Mouse (Mus musculus): ENCODE data around the gene Rad50. TPM values are rescaled to one million over a fixed set of nuclear protein-coding genes. Genes with fewer than 3 reads are reported as not detected.

Rad50 gene
- polyA plus RNA-seq, 2 experiments: 11.1 to 21.2 TPM

DNA sequence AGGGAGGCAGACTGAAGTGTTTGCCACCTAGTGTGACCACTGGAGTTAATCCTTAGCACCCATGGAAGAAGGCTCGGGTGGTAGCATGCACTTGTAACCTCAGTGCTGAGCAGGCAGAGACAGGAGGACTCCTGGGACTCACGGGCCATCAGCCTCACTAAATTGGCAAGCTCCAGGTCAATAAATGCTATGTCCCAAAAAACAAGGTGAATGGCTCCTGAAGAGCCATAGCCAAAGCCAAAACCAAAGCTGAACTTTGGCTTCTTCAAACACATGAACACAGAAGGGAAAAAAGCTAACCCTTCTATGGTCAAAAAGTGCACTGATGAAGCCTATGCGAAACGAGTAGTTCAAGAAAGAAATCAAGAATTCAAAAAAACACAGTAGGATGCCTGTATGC, 7.8 kb downstream of the Rad50 start:
- no peak for DNase-seq (ENCODE audit: low spot score)
- TF ChIP-seq POLR2A (IDR thresholded peaks at IDR 0.05; ENCODE audit: borderline replicate concordance, extremely low read depth, insufficient read depth, insufficient read length): no peak
- Histone ChIP-seq H3K4me3 (replicated peaks; ENCODE audit: low read length) (no peak overlapping the region), H3K4me1 (ENCODE audit: control insufficient read depth, insufficient read depth, low read length) (no peaks in the 10 kb centered on the region), H3K9me3 (ENCODE audit: control insufficient read depth, low read length) (no peaks in the 10 kb centered on the region), H3K27me3 (ENCODE audit: control insufficient read depth, insufficient read depth, low read length) (no peaks in the 10 kb centered on the region), H3K27ac (replicated peaks; ENCODE audit: low read depth, low read length) (no peak overlapping the region), H3K4me2 (replicated peaks; ENCODE audit: low read depth, low read length, severe bottlenecking) (no peak overlapping the region), H3K36me3 (ENCODE audit: control insufficient read depth, insufficient read depth, low read length) (peaks cover 52% of the 10 kb centered on the region), H3K9ac (ENCODE audit: low read depth, low read length, severe bottlenecking) (no peak overlapping the region)
- ATAC-seq (ENCODE audit: low FRiP score, low read depth): no peak
- WGBS: 86% methylated on average over 4 of the region's 4 CpGs

DNA sequence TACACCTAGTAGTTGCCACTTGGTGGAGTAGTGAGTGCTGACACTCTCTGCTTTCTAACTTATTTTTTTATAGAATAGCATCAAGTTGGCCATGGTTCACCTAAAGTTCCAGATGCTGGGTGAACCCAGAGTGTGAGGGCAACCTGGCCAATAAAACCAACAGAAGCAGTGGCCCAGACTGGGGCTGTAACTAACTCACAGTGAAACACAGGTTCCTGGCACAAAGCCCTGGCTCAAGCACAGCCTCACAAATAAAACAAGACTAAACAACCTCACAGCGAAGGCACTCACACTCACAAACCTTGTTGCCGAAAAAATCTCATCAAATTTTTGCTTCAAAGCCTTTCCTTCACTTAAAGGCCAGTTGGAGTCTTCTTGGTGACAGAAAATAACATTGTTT, 8.6 kb downstream of the Rad50 start:
- Histone ChIP-seq H3K9me3 (ENCODE audit: control insufficient read depth, low read length) (no peaks in the 10 kb centered on the region), H3K36me3 (ENCODE audit: control insufficient read depth, insufficient read depth, low read length) (peaks cover 59% of the 10 kb centered on the region)

GRCm38 (mm10) chr11:53691979-53692378, 15.1 kb downstream of the Rad50 start:
- Histone ChIP-seq H3K4me1 (ENCODE audit: control insufficient read depth, insufficient read depth, low read length) (no peaks in the 10 kb centered on the region), H3K36me3 (ENCODE audit: control insufficient read depth, insufficient read depth, low read length) (peaks cover 48% of the 10 kb centered on the region), H3K27ac (replicated peaks; ENCODE audit: low read depth, low read length) (no peak overlapping the region), H3K4me2 (replicated peaks; ENCODE audit: low read depth, low read length, severe bottlenecking) (no peak overlapping the region), H3K4me3 (replicated peaks; ENCODE audit: low read length) (no peak overlapping the region), H3K27me3 (ENCODE audit: control insufficient read depth, insufficient read depth, low read length) (no peaks in the 10 kb centered on the region), H3K9ac (ENCODE audit: low read depth, low read length, severe bottlenecking) (no peak overlapping the region), H3K9me3 (ENCODE audit: control insufficient read depth, low read length) (no peaks in the 10 kb centered on the region)
- 87% methylated on average over 10 of the region's 10 CpGs for WGBS
- no peak for TF ChIP-seq POLR2A (IDR thresholded peaks at IDR 0.05; ENCODE audit: borderline replicate concordance, extremely low read depth, insufficient read depth, insufficient read length)
- no peak for ATAC-seq (ENCODE audit: low FRiP score, low read depth)
- no peak for DNase-seq (ENCODE audit: low spot score)

More for the DNA sequence above, 8.6 kb downstream of the Rad50 start:
- Histone ChIP-seq H3K27ac (replicated peaks; ENCODE audit: low read depth, low read length) (no peak overlapping the region), H3K27me3 (ENCODE audit: control insufficient read depth, insufficient read depth, low read length) (no peaks in the 10 kb centered on the region), H3K4me1 (ENCODE audit: control insufficient read depth, insufficient read depth, low read length) (no peaks in the 10 kb centered on the region), H3K9ac (ENCODE audit: low read depth, low read length, severe bottlenecking) (no peak overlapping the region), H3K4me2 (replicated peaks; ENCODE audit: low read depth, low read length, severe bottlenecking) (no peak overlapping the region), H3K4me3 (replicated peaks; ENCODE audit: low read length) (no peak overlapping the region)
- ATAC-seq (ENCODE audit: low FRiP score, low read depth): no peak
- no peak for DNase-seq (ENCODE audit: low spot score)
- 86% methylated on average over 2 of the region's 2 CpGs for WGBS
- TF ChIP-seq POLR2A (IDR thresholded peaks at IDR 0.05; ENCODE audit: borderline replicate concordance, extremely low read depth, insufficient read depth, insufficient read length): no peak

DNA sequence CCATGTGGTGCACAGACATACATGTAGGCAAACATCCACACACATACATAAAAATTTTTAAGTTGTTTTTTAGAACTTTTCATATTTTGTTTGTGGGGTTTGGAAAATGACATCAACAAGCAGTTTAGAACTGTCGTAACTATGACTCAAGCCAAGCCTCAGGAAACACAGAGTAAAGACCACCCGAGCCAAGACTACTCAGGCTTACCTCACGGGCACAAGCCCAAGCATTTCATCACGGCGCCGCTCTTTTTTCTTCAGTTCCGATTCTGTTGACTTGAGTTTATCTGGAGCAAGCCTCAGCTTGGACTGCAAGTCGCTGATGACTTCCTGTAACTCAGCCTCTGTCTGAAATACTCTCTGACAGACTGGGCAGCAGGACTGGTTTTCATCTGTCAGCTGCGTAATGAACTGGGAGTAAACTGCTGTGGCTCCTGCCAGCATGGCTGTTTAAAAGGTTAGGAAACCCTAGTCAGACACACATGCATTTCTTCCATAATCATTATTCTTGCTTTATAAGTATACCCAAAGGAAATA, 24.1 kb downstream of the Rad50 start:
- 86% methylated on average over 9 of the region's 9 CpGs for WGBS
- DNase-seq (ENCODE audit: low spot score) (no peak), ATAC-seq (ENCODE audit: low FRiP score, low read depth) (no peak)
- H3K9ac ChIP-seq (ENCODE audit: low read depth, low read length, severe bottlenecking): no peak overlapping the region
- H3K9me3 ChIP-seq (ENCODE audit: control insufficient read depth, low read length): no peaks in the 10 kb centered on the region
- no peak overlapping the region for H3K4me3 ChIP-seq (replicated peaks; ENCODE audit: low read length)
- TF ChIP-seq POLR2A (IDR thresholded peaks at IDR 0.05; ENCODE audit: borderline replicate concordance, extremely low read depth, insufficient read depth, insufficient read length): no peak
- peaks cover 55% of the 10 kb centered on the region for H3K36me3 ChIP-seq (ENCODE audit: control insufficient read depth, insufficient read depth, low read length)
- no peaks in the 10 kb centered on the region for H3K27me3 ChIP-seq (ENCODE audit: control insufficient read depth, insufficient read depth, low read length)
- H3K4me1 ChIP-seq (ENCODE audit: control insufficient read depth, insufficient read depth, low read length): no peaks in the 10 kb centered on the region
- no peak overlapping the region for H3K4me2 ChIP-seq (replicated peaks; ENCODE audit: low read depth, low read length, severe bottlenecking)
- no peak overlapping the region for H3K27ac ChIP-seq (replicated peaks; ENCODE audit: low read depth, low read length)

- H3K4me2 ChIP-seq (replicated peaks; ENCODE audit: low read depth, low read length, severe bottlenecking): no peak overlapping the region
- no peak overlapping the region for H3K9ac ChIP-seq (ENCODE audit: low read depth, low read length, severe bottlenecking)
- ATAC-seq (ENCODE audit: low FRiP score, low read depth) (no peak), DNase-seq (ENCODE audit: low spot score) (no peak)
- no peaks in the 10 kb centered on the region for H3K9me3 ChIP-seq (ENCODE audit: control insufficient read depth, low read length)
- peaks cover 53% of the 10 kb centered on the region for H3K36me3 ChIP-seq (ENCODE audit: control insufficient read depth, insufficient read depth, low read length)
- 86% methylated on average over 2 of the region's 2 CpGs for WGBS
- TF ChIP-seq POLR2A (IDR thresholded peaks at IDR 0.05; ENCODE audit: borderline replicate concordance, extremely low read depth, insufficient read depth, insufficient read length): no peak
- H3K27me3 ChIP-seq (ENCODE audit: control insufficient read depth, insufficient read depth, low read length): no peaks in the 10 kb centered on the region
- H3K4me3 ChIP-seq (replicated peaks; ENCODE audit: low read length): no peak overlapping the region
- no peaks in the 10 kb centered on the region for H3K4me1 ChIP-seq (ENCODE audit: control insufficient read depth, insufficient read depth, low read length)
- no peak overlapping the region for H3K27ac ChIP-seq (replicated peaks; ENCODE audit: low read depth, low read length)
Observed at GRCm38 (mm10) chr11:53682170-53682569, 24.9 kb downstream of the Rad50 start.

DNA sequence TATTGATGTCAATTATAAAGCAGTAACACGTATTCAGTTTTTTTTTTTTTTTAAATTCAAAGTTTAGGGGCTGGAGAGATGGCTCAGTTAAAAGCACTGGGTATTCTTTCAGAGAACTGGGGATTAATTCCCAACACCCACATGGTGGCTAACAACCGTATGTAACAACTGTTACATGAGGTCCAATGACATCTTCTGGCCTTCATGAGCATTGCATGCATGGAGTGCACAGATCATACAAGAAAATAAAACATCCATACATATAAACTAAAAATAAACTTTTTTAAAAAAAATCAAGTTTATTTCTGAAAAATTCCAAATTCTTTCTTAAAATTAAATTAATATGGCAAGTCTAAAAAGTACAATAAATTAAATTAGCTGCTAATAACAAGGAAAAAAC, 25.4 kb downstream of the Rad50 start:
- no peaks in the 10 kb centered on the region for H3K27me3 ChIP-seq (ENCODE audit: control insufficient read depth, insufficient read depth, low read length)
- H3K4me3 ChIP-seq (replicated peaks; ENCODE audit: low read length): no peak overlapping the region
- no peaks in the 10 kb centered on the region for H3K9me3 ChIP-seq (ENCODE audit: control insufficient read depth, low read length)
- no peaks in the 10 kb centered on the region for H3K4me1 ChIP-seq (ENCODE audit: control insufficient read depth, insufficient read depth, low read length)
- WGBS: 95% methylated on average over 2 of the region's 2 CpGs
- ATAC-seq (ENCODE audit: low FRiP score, low read depth) (no peak), DNase-seq (ENCODE audit: low spot score) (no peak)
- H3K9ac ChIP-seq (ENCODE audit: low read depth, low read length, severe bottlenecking): no peak overlapping the region
- no peak overlapping the region for H3K27ac ChIP-seq (replicated peaks; ENCODE audit: low read depth, low read length)
- peaks cover 55% of the 10 kb centered on the region for H3K36me3 ChIP-seq (ENCODE audit: control insufficient read depth, insufficient read depth, low read length)
- no peak for TF ChIP-seq POLR2A (IDR thresholded peaks at IDR 0.05; ENCODE audit: borderline replicate concordance, extremely low read depth, insufficient read depth, insufficient read length)
- no peak overlapping the region for H3K4me2 ChIP-seq (replicated peaks; ENCODE audit: low read depth, low read length, severe bottlenecking)

Measured in limb, embryonic 14.5 days (tissue).